Mouse (Mus musculus) MEL (cell line): ENCODE results near the gene Gm12166. TPM values are rescaled to one million over a fixed set of nuclear protein-coding genes. Genes with fewer than 3 reads are reported as not detected.

ENCODE experiments used
- DNase-seq: peaks from one replicate; pipeline ENCODE4 v3.0.0; 2011; ENCODE audit warnings: low read depth, low spot score
- H3K27ac ChIP-seq: 2 replicates; pipeline ENCODE4 v1.5.1; 2012; ENCODE audit warnings: low read depth, mild to moderate bottlenecking, control low read depth, low read length, moderate library complexity; ENCODE audit not compliant: control insufficient read depth
- H3K27me3 ChIP-seq, 2 experiments: fragments of 150-350 bp in 1 of 2; sonication (generic) in 1 of 2; 2 replicates each; pipeline ENCODE4 v1.6.1; 2012; ENCODE audit warnings: low read length in 2 of 2, mild to moderate bottlenecking in 2 of 2, improper control_type of control experiment in 1 of 2, moderate library complexity in 1 of 2; ENCODE audit not compliant: insufficient read depth in 2 of 2, control insufficient read depth in 1 of 2
- H3K36me3 ChIP-seq, 2 experiments: 2 replicates each; pipeline ENCODE4 v1.6.1; 2012 to 2014; ENCODE audit warnings: low read length in 2 of 2, improper control_type of control experiment in 1 of 2, inconsistent platforms in 1 of 2, mild to moderate bottlenecking in 1 of 2; ENCODE audit not compliant: insufficient read depth in 2 of 2, control insufficient read depth in 1 of 2
- H3K4me1 ChIP-seq, 2 experiments: fragments of 150-350 bp in 1 of 2; sonication (generic) in 1 of 2; 2 replicates each; pipeline ENCODE4 v1.6.1; 2012; ENCODE audit warnings: low read length in 2 of 2, improper control_type of control experiment in 1 of 2, mild to moderate bottlenecking in 1 of 2; ENCODE audit not compliant: insufficient read depth in 2 of 2, control insufficient read depth in 1 of 2
- H3K4me3 ChIP-seq, 2 experiments: fragments of 150-350 bp in 1 of 2; sonication (generic) in 1 of 2; 2 replicates each; pipeline ENCODE4 v1.5.1; 2012; ENCODE audit warnings: low read depth in 2 of 2, low read length in 2 of 2, mild to moderate bottlenecking in 2 of 2, moderate library complexity in 2 of 2, control low read depth in 1 of 2, improper control_type of control experiment in 1 of 2; ENCODE audit not compliant: control insufficient read depth in 1 of 2, insufficient read depth in 1 of 2
- H3K79me2 ChIP-seq: 2 replicates; pipeline ENCODE4 v1.6.1; 2012; ENCODE audit warnings: mild to moderate bottlenecking, low read length, moderate library complexity; ENCODE audit not compliant: control insufficient read depth, poor library complexity, insufficient read depth
- H3K9ac ChIP-seq: 2 replicates; pipeline ENCODE4 v1.6.1; 2012; ENCODE audit warnings: low read depth, mild to moderate bottlenecking, control low read depth, low read length, moderate library complexity; ENCODE audit not compliant: control insufficient read depth, poor library complexity, severe bottlenecking
- H3K9me3 ChIP-seq: fragments of 150-350 bp; sonication (generic); replicated peaks from 2 replicates; pipeline ENCODE4 v1.6.1; 2012; ENCODE audit warnings: mild to moderate bottlenecking, low read length, improper control_type of control experiment, moderate library complexity; ENCODE audit not compliant: insufficient read depth
- BHLHE40 ChIP-seq: IDR thresholded peaks from 2 replicates; pipeline ENCODE4 v1.6.1; 2012; ENCODE audit warnings: low read depth, mild to moderate bottlenecking, inconsistent platforms, low read length, improper control_type of control experiment, borderline replicate concordance
- CHD1 ChIP-seq: IDR thresholded peaks from 2 replicates; pipeline ENCODE4 v1.6.1; 2012; ENCODE audit warnings: low read depth, mild to moderate bottlenecking, inconsistent platforms, low read length, improper control_type of control experiment
- CHD2 ChIP-seq: IDR thresholded peaks from 2 replicates; pipeline ENCODE4 v1.6.1; 2011; ENCODE audit warnings: low read length, improper control_type of control experiment
- E2F4 ChIP-seq: IDR thresholded peaks from 2 replicates; pipeline ENCODE4 v1.6.1; 2011; ENCODE audit warnings: low read depth, low read length, improper control_type of control experiment, borderline replicate concordance
- ELF1 ChIP-seq: IDR thresholded peaks from 2 replicates; pipeline ENCODE4 v1.6.1; 2014; ENCODE audit warnings: low read depth, mild to moderate bottlenecking, inconsistent platforms, low read length, improper control_type of control experiment, moderate library complexity
- EP300 ChIP-seq, 2 experiments: IDR thresholded peaks; 2 replicates each; pipeline ENCODE4 v1.6.1; 2011; ENCODE audit warnings: improper control_type of control experiment in 2 of 2, low read length in 2 of 2, low read depth in 1 of 2, mild to moderate bottlenecking in 1 of 2
- ETS1 ChIP-seq: IDR thresholded peaks from 2 replicates; pipeline ENCODE4 v1.6.1; 2012; ENCODE audit warnings: low read depth, mild to moderate bottlenecking, inconsistent platforms, low read length, improper control_type of control experiment, moderate library complexity
- GABPA ChIP-seq: IDR thresholded peaks from 2 replicates; pipeline ENCODE4 v1.6.1; 2012; ENCODE audit warnings: low read depth, mild to moderate bottlenecking, inconsistent platforms, low read length, improper control_type of control experiment, moderate library complexity
- GATA1 ChIP-seq: IDR thresholded peaks from 2 replicates; pipeline ENCODE4 v1.6.1; 2011; ENCODE audit warnings: low read depth, low read length, improper control_type of control experiment
- JUND ChIP-seq: IDR thresholded peaks from 2 replicates; pipeline ENCODE4 v1.6.1; 2011; ENCODE audit warnings: low read depth, mild to moderate bottlenecking, improper control_type of control experiment, low read length
- KAT2A ChIP-seq: conservative IDR thresholded peaks from 2 replicates; pipeline ENCODE4 v1.6.1; 2012; ENCODE audit warnings: low read depth, low read length, improper control_type of control experiment, inconsistent platforms
- MAFK ChIP-seq: IDR thresholded peaks from 2 replicates; pipeline ENCODE4 v1.6.1; 2011; ENCODE audit warnings: low read depth, mild to moderate bottlenecking, low read length, improper control_type of control experiment, borderline replicate concordance
- MAX ChIP-seq: IDR thresholded peaks from 2 replicates; pipeline ENCODE4 v1.6.1; 2011; ENCODE audit warnings: low read length, improper control_type of control experiment
- MAZ ChIP-seq: IDR thresholded peaks from 2 replicates; pipeline ENCODE4 v1.6.1; 2012; ENCODE audit warnings: low read depth, mild to moderate bottlenecking, inconsistent platforms, low read length, improper control_type of control experiment
- MEF2A ChIP-seq: IDR thresholded peaks from 2 replicates; pipeline ENCODE4 v1.6.1; 2014; ENCODE audit warnings: low read depth, mild to moderate bottlenecking, inconsistent platforms, low read length, improper control_type of control experiment; ENCODE audit not compliant: poor library complexity, insufficient replicate concordance, severe bottlenecking; ENCODE audit errors: extremely low read depth
- MYB ChIP-seq: IDR thresholded peaks from 2 replicates; pipeline ENCODE4 v1.6.1; 2011; ENCODE audit warnings: mild to moderate bottlenecking, low read depth, low read length, improper control_type of control experiment
- MYC ChIP-seq: IDR thresholded peaks from 2 replicates; pipeline ENCODE4 v1.6.1; 2011; ENCODE audit warnings: low read depth, mild to moderate bottlenecking, low read length, improper control_type of control experiment, moderate library complexity
- NELFE ChIP-seq: IDR thresholded peaks from 2 replicates; pipeline ENCODE4 v1.6.1; 2011; ENCODE audit warnings: low read depth, low read length, improper control_type of control experiment
- POLR2A ChIP-seq, 2 experiments: IDR thresholded peaks; 2 replicates each; pipeline ENCODE4 v1.6.1; 2011 to 2012; ENCODE audit warnings: low read length in 2 of 2, mild to moderate bottlenecking in 2 of 2, control low read depth in 1 of 2, improper control_type of control experiment in 1 of 2, low read depth in 1 of 2, moderate library complexity in 1 of 2; ENCODE audit not compliant: control insufficient read depth in 1 of 2, insufficient read depth in 1 of 2, poor library complexity in 1 of 2
- POLR2AphosphoS2 ChIP-seq: IDR thresholded peaks from 2 replicates; pipeline ENCODE4 v1.6.1; 2011; ENCODE audit warnings: low read length, improper control_type of control experiment
- RAD21 ChIP-seq: IDR thresholded peaks from 2 replicates; pipeline ENCODE4 v1.6.1; 2011; ENCODE audit warnings: mild to moderate bottlenecking, low read depth, low read length, improper control_type of control experiment
- RCOR1 ChIP-seq: IDR thresholded peaks from 2 replicates; pipeline ENCODE4 v1.6.1; 2012; ENCODE audit warnings: low read depth, mild to moderate bottlenecking, inconsistent platforms, low read length, improper control_type of control experiment
- SIN3A ChIP-seq: IDR thresholded peaks from 2 replicates; pipeline ENCODE4 v1.6.1; 2012; ENCODE audit warnings: low read length, improper control_type of control experiment, inconsistent platforms
- TAL1 ChIP-seq: IDR thresholded peaks from 2 replicates; pipeline ENCODE4 v1.6.1; 2012; ENCODE audit warnings: mild to moderate bottlenecking, inconsistent platforms, low read length, moderate library complexity, mixed read lengths
- TBP ChIP-seq: IDR thresholded peaks from 2 replicates; pipeline ENCODE4 v1.8.0; 2011; ENCODE audit warnings: low read depth, low read length, improper control_type of control experiment
- TCF12 ChIP-seq: IDR thresholded peaks from 2 replicates; pipeline ENCODE4 v1.6.1; 2014; ENCODE audit warnings: low read depth, mild to moderate bottlenecking, inconsistent platforms, low read length, improper control_type of control experiment, moderate library complexity
- USF1 ChIP-seq: IDR thresholded peaks from 2 replicates; pipeline ENCODE4 v1.6.1; 2014; ENCODE audit warnings: low read depth, mild to moderate bottlenecking, inconsistent platforms, low read length, improper control_type of control experiment, moderate library complexity
- USF2 ChIP-seq, 2 experiments: IDR thresholded peaks; 2 replicates each; pipeline ENCODE4 v1.6.1; 2011 to 2012; ENCODE audit warnings: improper control_type of control experiment in 2 of 2, low read length in 2 of 2, borderline replicate concordance in 1 of 2, inconsistent platforms in 1 of 2, low read depth in 1 of 2, mild to moderate bottlenecking in 1 of 2; ENCODE audit not compliant: insufficient read depth in 1 of 2
- ZC3H11A ChIP-seq: IDR thresholded peaks from 2 replicates; pipeline ENCODE4 v1.6.1; 2012; ENCODE audit warnings: low read depth, mild to moderate bottlenecking, inconsistent platforms, low read length, improper control_type of control experiment
- ZKSCAN1 ChIP-seq: IDR thresholded peaks from 2 replicates; pipeline ENCODE4 v1.6.1; 2012; ENCODE audit warnings: low read depth, mild to moderate bottlenecking, inconsistent platforms, low read length, improper control_type of control experiment, moderate library complexity
- ZNF384 ChIP-seq: IDR thresholded peaks from 2 replicates; pipeline ENCODE4 v1.6.1; 2012; ENCODE audit warnings: low read depth, mild to moderate bottlenecking, inconsistent platforms, low read length, improper control_type of control experiment
- polyA plus RNA-seq, 2 experiments: library from polyadenylated mRNA; stranded (reverse) in 1 of 2; unstranded in 1 of 2; fragments of >175 nt in 1 of 2; fragments of >200 nt in 1 of 2; gene quantifications; 2 replicates each; pipeline versions ENCODE4 v1.2.1 to v1.2.4; 2012; ENCODE audit warnings: low replicate concordance in 2 of 2, low read depth in 1 of 2; ENCODE audit not compliant: insufficient read length in 2 of 2, insufficient read depth in 1 of 2, missing spikeins in 1 of 2
- total RNA-seq: library from RNA; depleted of rRNA; stranded (reverse); fragments of 300-350 nt; gene quantifications from 2 replicates; pipeline ENCODE4 v1.2.3, GENCODE M21; 2012

The Gm12166 gene
- total and polyA plus RNA-seq, 3 experiments = 4.1 to 6.8 TPM; not detected in 1

GRCm38 (mm10) chr11:46075507-46075906 is 23.4 kb upstream of the Gm12166 start:
- peaks cover 31 to 32% of the 10 kb centered on the region in 2 experiments for H3K4me1 ChIP-seq
- H3K27ac ChIP-seq = peak overlapping the region; percentile 91; the same call in 1 of the 2 replicates

GRCm38 (mm10) chr11:46073850-46074688 is 21.9 kb upstream of the Gm12166 start:
- TF ChIP-seq ZNF384 (peak; percentile 66), JUND (no peak)
- Histone ChIP-seq H3K79me2 (no peaks in the 10 kb centered on the region), H3K4me3 (no peak overlapping the region), H3K27me3 (no peaks in the 10 kb centered on the region), H3K36me3 (peaks cover 0 to 31% of the 10 kb centered on the region in 2 experiments; a peak in 2 of 4 replicates), H3K9me3 (no peaks in the 10 kb centered on the region), H3K4me1 (peaks cover 30 to 31% of the 10 kb centered on the region in 2 experiments), H3K9ac (no peak overlapping the region), H3K27ac (no peak overlapping the region)
- DNase-seq = no peak

More at GRCm38 (mm10) chr11:46075507-46075906, 23.4 kb upstream of the Gm12166 start:
- Histone ChIP-seq H3K9me3 (no peaks in the 10 kb centered on the region), H3K9ac (no peak overlapping the region), H3K79me2 (no peaks in the 10 kb centered on the region), H3K36me3 (peaks cover 0 to 33% of the 10 kb centered on the region in 2 experiments; a peak in 2 of 4 replicates), H3K4me3 (no peak overlapping the region), H3K27me3 (no peaks in the 10 kb centered on the region)
- no peak for DNase-seq
- TF ChIP-seq MEF2A (no peak), POLR2AphosphoS2 (no peak), MYC (0 out of 2 replicates have a peak, but pooled peaks have one; percentile 5), RCOR1 (no peak), EP300 (IDR thresholded peaks at IDR 0.05; ENCODE audit: low read depth in 1 of 2, low read length in 2 of 2) (peak; percentile 45 to 46), GATA1 (peak; percentile 30; the same call in 1 of the 2 replicates), GABPA (no peak), RAD21 (no peak), KAT2A (no peak), MYB (no peak), ELF1 (no peak), BHLHE40 (no peak), CHD2 (no peak), MAFK (no peak), USF2 (IDR thresholded peaks at IDR 0.05; ENCODE audit: borderline replicate concordance in 1 of 2, insufficient read depth in 1 of 2, low read depth in 1 of 2, low read length in 2 of 2) (no peak), POLR2A (IDR thresholded peaks at IDR 0.05; ENCODE audit: control insufficient read depth in 1 of 2, insufficient read depth in 1 of 2, low read depth in 1 of 2, low read length in 2 of 2, poor library complexity in 1 of 2) (no peak), MAX (no peak), TCF12 (0 out of 2 replicates have a peak, but pooled peaks have one; percentile 30), ZKSCAN1 (no peak), E2F4 (no peak), NELFE (no peak), CHD1 (no peak), TAL1 (no peak), ZC3H11A (no peak), ZNF384 (no peak), USF1 (no peak), MAZ (no peak), TBP (no peak), ETS1 (0 out of 2 replicates have a peak, but pooled peaks have one; percentile 34), SIN3A (no peak)
